Mouse (Mus musculus) thymus, postnatal 4 days (tissue): ENCODE results near the gene Ovca2.

Experiments
- DNase-seq: peaks from one replicate; pipeline ENCODE4 v3.0.0; 2021

The Ovca2 gene

GRCm38 (mm10) chr11:75150346-75150745 is 28.3 kb downstream of the Ovca2 start:
- DNase-seq = no peak

GRCm38 (mm10) chr11:75148332-75149035 is 30.2 kb downstream of the Ovca2 start:
- DNase-seq = no peak

GRCm38 (mm10) chr11:75147846-75148168 is 30.8 kb downstream of the Ovca2 start:
- no peak for DNase-seq

- no peak for DNase-seq
Observed at GRCm38 (mm10) chr11:75147106-75147845, 31.4 kb downstream of the Ovca2 start.

- DNase-seq = no peak
Observed at GRCm38 (mm10) chr11:75145841-75146240, 32.8 kb downstream of the Ovca2 start.

- no peak for DNase-seq
Observed at GRCm38 (mm10) chr11:75142749-75143148, 35.9 kb downstream of the Ovca2 start.

- DNase-seq = no peak
Observed at GRCm38 (mm10) chr11:75141913-75142312, 36.7 kb downstream of the Ovca2 start.

GRCm38 (mm10) chr11:75141038-75141437 is 37.6 kb downstream of the Ovca2 start:
- DNase-seq = no peak

GRCm38 (mm10) chr11:75140431-75140830 is 38.2 kb downstream of the Ovca2 start:
- DNase-seq = no peak

GRCm38 (mm10) chr11:75139122-75139963 is 39.3 kb downstream of the Ovca2 start:
- DNase-seq = no peak

GRCm38 (mm10) chr11:75136666-75137398 is 41.8 kb downstream of the Ovca2 start:
- DNase-seq = no peak

GRCm38 (mm10) chr11:75135358-75135757 is 43.3 kb downstream of the Ovca2 start:
- DNase-seq = no peak

- DNase-seq = no peak
Observed at GRCm38 (mm10) chr11:75134485-75135068, 44.1 kb downstream of the Ovca2 start.

GRCm38 (mm10) chr11:75133951-75134350 is 44.7 kb downstream of the Ovca2 start:
- DNase-seq = no peak

- no peak for DNase-seq
Observed at GRCm38 (mm10) chr11:75133391-75133790, 45.2 kb downstream of the Ovca2 start.

GRCm38 (mm10) chr11:75132278-75132677 is 46.4 kb downstream of the Ovca2 start:
- no peak for DNase-seq

GRCm38 (mm10) chr11:75131300-75131699 is 47.3 kb downstream of the Ovca2 start:
- no peak for DNase-seq

- DNase-seq = no peak
Observed at GRCm38 (mm10) chr11:75129481-75129880, 49.2 kb downstream of the Ovca2 start.

- DNase-seq = no peak
Observed at GRCm38 (mm10) chr11:75126384-75126783, 52.3 kb downstream of the Ovca2 start.
